In the genomic region with DNA sequence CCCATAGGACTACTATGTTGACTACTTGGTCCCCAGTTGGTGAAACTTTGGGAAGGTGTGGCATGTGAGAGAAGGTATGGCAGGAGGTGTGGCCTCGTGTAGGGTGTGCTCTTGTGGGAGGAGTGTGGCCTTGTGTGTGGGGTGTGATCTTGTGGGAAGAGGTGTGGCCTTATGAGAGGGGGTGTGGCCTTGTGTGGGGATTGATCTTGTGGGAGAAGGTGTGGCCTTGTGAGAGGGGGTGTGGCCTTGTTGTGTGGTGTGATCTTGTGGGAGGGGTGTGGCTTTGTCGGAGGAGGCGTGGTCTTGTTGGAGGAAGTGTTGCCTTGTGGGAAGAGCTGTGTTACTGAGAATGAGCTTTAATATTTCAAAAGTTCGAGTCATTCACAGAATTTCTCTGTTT, we compare ENCODE assay signal across 30 mouse cellular contexts. TPM values are rescaled to one million over a fixed set of nuclear protein-coding genes. Genes with fewer than 3 reads are reported as not detected.
DNase-seq lines count a peak whose midpoint lies in the region; ATAC-seq and TF ChIP-seq lines count a peak whose summit lies in the region.
"Had no signal": no experiment of that assay in that cellular context is flagged by ENCODE, and none has a peak within 500 bp of the region (broad histone marks: within the 10 kb centered on the region; RNA-seq: fewer than 3 reads in every experiment).

No protein-coding gene starts in this region.

- no peaks in the 10 kb centered on the region for H3K4me1 ChIP-seq in intestine, embryonic 15.5 days (replicated peaks)
- no peaks in the 10 kb centered on the region for H3K4me1 ChIP-seq in intestine, embryonic 16.5 days (ENCODE audit: control insufficient read depth, insufficient read depth, low read length)
- H3K4me1 ChIP-seq in CH12.LX (ENCODE audit: control insufficient read depth in 1 of 2, insufficient read depth in 2 of 2) = 0 out of 4 replicates have a peak, but pooled peaks cover 0 to 3% of the 10 kb centered on the region in 2 experiments
- H3K4me1 ChIP-seq: embryonic facial prominence, embryonic 12.5 days; liver, embryonic 13.5 days; midbrain, embryonic 15.5 days; neural tube, embryonic 15.5 days had no signal

- 75% methylated on average over 4 of the region's 4 CpGs for WGBS in intestine, embryonic 15.5 days
- WGBS in intestine, embryonic 16.5 days = 82% methylated on average over 4 of the region's 4 CpGs

- TF ChIP-seq EP300 in CH12.LX (IDR thresholded peaks at IDR 0.05; ENCODE audit: low read length) = no peak

- no peak overlapping the region for H3K9ac ChIP-seq in intestine, embryonic 15.5 days
- no peak overlapping the region for H3K9ac ChIP-seq in intestine, embryonic 16.5 days (ENCODE audit: low read depth, low read length)
- H3K9ac ChIP-seq in CH12.LX (ENCODE audit: insufficient read depth, low read depth) = no peak overlapping the region
- H3K9ac ChIP-seq: embryonic facial prominence, embryonic 12.5 days; liver, embryonic 13.5 days; midbrain, embryonic 15.5 days; neural tube, embryonic 15.5 days had no signal

- no peaks in the 10 kb centered on the region for H3K27me3 ChIP-seq in intestine, embryonic 15.5 days (replicated peaks)
- no peaks in the 10 kb centered on the region for H3K27me3 ChIP-seq in intestine, embryonic 16.5 days (replicated peaks; ENCODE audit: control insufficient read depth, insufficient read depth, low read length)
- H3K27me3 ChIP-seq in CH12.LX (replicated peaks) = peaks cover 18% of the 10 kb centered on the region
- no peaks in the 10 kb centered on the region for H3K27me3 ChIP-seq in splenic B cell, adult 2 months (ENCODE audit: control insufficient read depth, insufficient read depth, low read length, poor library complexity, severe bottlenecking)
- H3K27me3 ChIP-seq: embryonic facial prominence, embryonic 12.5 days; midbrain, embryonic 15.5 days; neural tube, embryonic 15.5 days had no signal

- DNase-seq in CH12.LX (ENCODE audit: extremely low read depth) (peak; percentile 61), ZHBTc4 (ENCODE audit: low read depth, low spot score) (peak; percentile 71)
- DNase-seq in splenic B cell, adult 2 months (ENCODE audit: low read depth, low spot score) = peak; percentile 11
- no peak for DNase-seq in embryo, embryonic 11 days
- no peak for DNase-seq in lung, adult 18-20 months
- DNase-seq in gastrocnemius, adult 2 months = no peak
- DNase-seq: adrenal gland, postnatal 36 days; cerebellum, adult 11-12 months; gastrocnemius, postnatal 14 days; heart, postnatal 10 days; kidney, adult 9 months; kidney, postnatal 25 days; left cerebral cortex, postnatal 4 days; liver, embryonic 13.5 days; right cerebral cortex, postnatal 14 days; thymus, postnatal 14 days had no signal

- no peaks in the 10 kb centered on the region for H3K79me2 ChIP-seq in CH12.LX (replicated peaks; ENCODE audit: control insufficient read depth, extremely low read depth, insufficient read depth, poor library complexity, severe bottlenecking)

- intact Hi-C loops in gastrocnemius, adult 2 months (cut with DNase I) = no loop called here

- H3K4me3 ChIP-seq in intestine, embryonic 15.5 days (replicated peaks) = no peak overlapping the region
- no peak overlapping the region for H3K4me3 ChIP-seq in intestine, embryonic 16.5 days (ENCODE audit: low read length)
- no peak overlapping the region for H3K4me3 ChIP-seq in CH12.LX (replicated peaks in 1 of 3; ENCODE audit: low read depth in 2 of 3, low read length in 2 of 3, poor library complexity in 1 of 3)
- no peak overlapping the region for H3K4me3 ChIP-seq in gastrocnemius, adult 2 months
- H3K4me3 ChIP-seq: embryonic facial prominence, embryonic 12.5 days; erythroblast, embryonic 14.5 days; left cerebral cortex, adult 2 months; liver, embryonic 13.5 days; midbrain, embryonic 15.5 days; myocyte; neural tube, embryonic 15.5 days had no signal

- H3K4me2 ChIP-seq in intestine, embryonic 15.5 days (replicated peaks) = no peak overlapping the region
- no peak overlapping the region for H3K4me2 ChIP-seq in intestine, embryonic 16.5 days (ENCODE audit: low read depth, low read length)
- no peak overlapping the region for H3K4me2 ChIP-seq in CH12.LX (ENCODE audit: insufficient read depth, low read depth, poor library complexity, severe bottlenecking)
- H3K4me2 ChIP-seq: embryonic facial prominence, embryonic 12.5 days; liver, embryonic 13.5 days; midbrain, embryonic 15.5 days; neural tube, embryonic 15.5 days had no signal

- no peak overlapping the region for H3K27ac ChIP-seq in intestine, embryonic 15.5 days
- no peak overlapping the region for H3K27ac ChIP-seq in intestine, embryonic 16.5 days (ENCODE audit: low read length)
- H3K27ac ChIP-seq in CH12.LX (ENCODE audit: insufficient read depth, low read depth) = no peak overlapping the region
- H3K27ac ChIP-seq in gastrocnemius, adult 2 months = no peak overlapping the region
- H3K27ac ChIP-seq: embryonic facial prominence, embryonic 12.5 days; left cerebral cortex, adult 2 months; liver, embryonic 13.5 days; midbrain, embryonic 15.5 days; neural tube, embryonic 15.5 days had no signal

- TF ChIP-seq RAD21 in CH12.LX (IDR thresholded peaks at IDR 0.05; ENCODE audit: low read depth, low read length) = no peak

- in situ Hi-C loops in CH12.LX (cut with MboI; ENCODE audit: low pct_ligation_motif_present, low pct_unique_long_range_greater_than_20kb, low sequenced_read_pairs) = no loop called here

- no peaks in the 10 kb centered on the region for H3K9me3 ChIP-seq in intestine, embryonic 15.5 days
- no peaks in the 10 kb centered on the region for H3K9me3 ChIP-seq in intestine, embryonic 16.5 days (ENCODE audit: control insufficient read depth, low read length)
- peaks cover 4% of the 10 kb centered on the region for H3K9me3 ChIP-seq in CH12.LX (replicated peaks; ENCODE audit: low read length)
- H3K9me3 ChIP-seq: embryonic facial prominence, embryonic 12.5 days; liver, embryonic 13.5 days; midbrain, embryonic 15.5 days; neural tube, embryonic 15.5 days had no signal

- no peak for TF ChIP-seq POLR2A in CH12.LX (IDR thresholded peaks at IDR 0.05; ENCODE audit: low read depth, low read length)

- TF ChIP-seq CTCF in CH12.LX (conservative IDR thresholded peaks at IDR 0.05 in 1 of 2, IDR thresholded peaks at IDR 0.05 in 1 of 2; ENCODE audit: low read depth in 2 of 2, low read length in 2 of 2) = no peak
- no peak for TF ChIP-seq CTCF in gastrocnemius, adult 2 months (IDR thresholded peaks at IDR 0.05)

- no peaks in the 10 kb centered on the region for H3K36me3 ChIP-seq in intestine, embryonic 15.5 days
- no peaks in the 10 kb centered on the region for H3K36me3 ChIP-seq in intestine, embryonic 16.5 days (ENCODE audit: control insufficient read depth, insufficient read depth, low read length)
- no peaks in the 10 kb centered on the region for H3K36me3 ChIP-seq in CH12.LX (replicated peaks in 1 of 2; ENCODE audit: control insufficient read depth in 1 of 2, insufficient read depth in 1 of 2, low read length in 1 of 2)
- H3K36me3 ChIP-seq in splenic B cell, adult 2 months (ENCODE audit: control insufficient read depth, insufficient read depth, low read length, poor library complexity, severe bottlenecking) = no peaks in the 10 kb centered on the region
- H3K36me3 ChIP-seq: embryonic facial prominence, embryonic 12.5 days; liver, embryonic 13.5 days; midbrain, embryonic 15.5 days; neural tube, embryonic 15.5 days had no signal

- dilution Hi-C loops in CH12.LX (cut with MboI; ENCODE audit: extremely low pct_ligation_motif_present, extremely low pct_unique_long_range_greater_than_20kb, low sequenced_read_pairs) = no loop called here

- ATAC-seq in intestine, embryonic 15.5 days = peak; percentile 47; the same call in 1 of the 2 replicates
- no peak for ATAC-seq in intestine, embryonic 16.5 days
- ATAC-seq: forebrain, embryonic 14.5 days; midbrain, embryonic 15.5 days had no signal

TF ChIP-seq in CH12.LX, 34 proteins besides CTCF, POLR2A, EP300 and RAD21 (continues in another document):
- TF ChIP-seq RCOR1 (conservative IDR thresholded peaks at IDR 0.05; ENCODE audit: low read depth, low read length) (no peak), MYC (IDR thresholded peaks at IDR 0.05; ENCODE audit: low read depth, low read length) (no peak), MAZ (IDR thresholded peaks at IDR 0.05; ENCODE audit: low read depth, low read length) (no peak), ZNF384 (IDR thresholded peaks at IDR 0.05; ENCODE audit: low read depth, low read length) (no peak)

RNA-seq across cellular contexts. Expression of gene Gm9573, which starts 9.3 kb away (rescaled TPM):
- polyA plus RNA-seq in intestine, embryonic 15.5 days (2015; fragmentation: Nextera tagmentation; extraction: Ambion mirVana) = not detected in 2 replicates
- polyA plus RNA-seq in intestine, embryonic 16.5 days (2015; fragmentation: Nextera tagmentation; extraction: Ambion mirVana) = not detected in 2 replicates
- not detected in 2 replicates for total RNA-seq in CH12.LX (2012; rRNA removed)
- not detected in 2 replicates for total RNA-seq in CH12.LX (2014; rRNA removed)
- not detected in 2 replicates for polyA plus RNA-seq in CH12.LX (2012; ENCODE audit: insufficient read length, low read depth)
- not detected for total RNA-seq in gastrocnemius, adult 2 months (2021)
- total RNA-seq: adrenal gland, postnatal 36 days; gastrocnemius, postnatal 14 days; heart, postnatal 10 days; left cerebral cortex, adult 2 months; left cerebral cortex, postnatal 4 days had no signal
- polyA plus RNA-seq: C2C12; embryonic facial prominence, embryonic 12.5 days; erythroblast, embryonic 14.5 days; forebrain, embryonic 14.5 days; hindbrain, embryonic 11.5 days; liver, embryonic 13.5 days; midbrain, embryonic 15.5 days; myocyte; neural tube, embryonic 15.5 days; spleen, adult 2 months; testis, adult 2 months had no signal

RNA-seq across cellular contexts. Expression of gene Sfta2, which starts 15.8 kb away (rescaled TPM):
- polyA plus RNA-seq in intestine, embryonic 15.5 days (2015; fragmentation: Nextera tagmentation; extraction: Ambion mirVana) = 2.6 and 2.8 TPM in 2 replicates
- 1.2 and 3.3 TPM in 2 replicates for polyA plus RNA-seq in intestine, embryonic 16.5 days (2015; fragmentation: Nextera tagmentation; extraction: Ambion mirVana)
- not detected in 2 replicates for total RNA-seq in CH12.LX (2012; rRNA removed)
- total RNA-seq in CH12.LX (2014; rRNA removed) = not detected in 2 replicates
- polyA plus RNA-seq in CH12.LX (2012; ENCODE audit: insufficient read length, low read depth) = not detected in 2 replicates
- total RNA-seq in gastrocnemius, adult 2 months (2021) = not detected
- total RNA-seq: adrenal gland, postnatal 36 days; gastrocnemius, postnatal 14 days; heart, postnatal 10 days; left cerebral cortex, adult 2 months; left cerebral cortex, postnatal 4 days had no signal
- polyA plus RNA-seq: C2C12; cortical plate, adult 2 months; embryonic facial prominence, embryonic 12.5 days; erythroblast, embryonic 14.5 days; hindbrain, embryonic 11.5 days; liver, embryonic 13.5 days; midbrain, embryonic 15.5 days; myocyte; neural tube, embryonic 15.5 days; spleen, adult 2 months; testis, adult 2 months had no signal

RNA-seq across cellular contexts. Expression of gene Mucl3, which starts 26.4 kb away (rescaled TPM):
- polyA plus RNA-seq in intestine, embryonic 15.5 days (2015; fragmentation: Nextera tagmentation; extraction: Ambion mirVana) = 0.39 and 0.44 TPM in 2 replicates
- 0.20 and 0.21 TPM in 2 replicates for polyA plus RNA-seq in intestine, embryonic 16.5 days (2015; fragmentation: Nextera tagmentation; extraction: Ambion mirVana)
- 0.80 and 1.3 TPM in 2 replicates for total RNA-seq in CH12.LX (2012; rRNA removed)
- total RNA-seq in CH12.LX (2014; rRNA removed) = 0.08 and 0.11 TPM in 2 replicates
- 0.34 TPM in 2 replicates for polyA plus RNA-seq in CH12.LX (2012; ENCODE audit: insufficient read length, low read depth)
- not detected for total RNA-seq in gastrocnemius, adult 2 months (2021)
- total RNA-seq: adrenal gland, postnatal 36 days; gastrocnemius, postnatal 14 days; heart, postnatal 10 days; left cerebral cortex, adult 2 months; left cerebral cortex, postnatal 4 days had no signal
- polyA plus RNA-seq: erythroblast, embryonic 14.5 days; forebrain, embryonic 14.5 days; midbrain, embryonic 15.5 days; neural tube, embryonic 15.5 days; spleen, adult 2 months had no signal

RNA-seq across cellular contexts. Expression of gene 2300002M23Rik, which starts 49.9 kb away (rescaled TPM):
- not detected in 2 replicates for polyA plus RNA-seq in intestine, embryonic 15.5 days (2015; fragmentation: Nextera tagmentation; extraction: Ambion mirVana)
- polyA plus RNA-seq in intestine, embryonic 16.5 days (2015; fragmentation: Nextera tagmentation; extraction: Ambion mirVana) = not detected in 2 replicates
- total RNA-seq in CH12.LX (2012; rRNA removed) (not detected in 2 replicates), CH12.LX (2014; rRNA removed) (not detected in 2 replicates)
- polyA plus RNA-seq in CH12.LX (2012; ENCODE audit: insufficient read length, low read depth) = not detected in 2 replicates
- not detected for total RNA-seq in gastrocnemius, adult 2 months (2021)
- total RNA-seq: adrenal gland, postnatal 36 days; gastrocnemius, postnatal 14 days; heart, postnatal 10 days; left cerebral cortex, adult 2 months; left cerebral cortex, postnatal 4 days had no signal
- polyA plus RNA-seq: C2C12; cortical plate, adult 2 months; embryonic facial prominence, embryonic 12.5 days; erythroblast, embryonic 14.5 days; forebrain, embryonic 14.5 days; hindbrain, embryonic 11.5 days; liver, embryonic 13.5 days; midbrain, embryonic 15.5 days; myocyte; neural tube, embryonic 15.5 days; spleen, adult 2 months; testis, adult 2 months had no signal

RNA-seq across cellular contexts. Expression of gene Vars2, which starts 50.3 kb away (rescaled TPM):
- 18.3 and 18.9 TPM in 2 replicates for polyA plus RNA-seq in intestine, embryonic 15.5 days (2015; fragmentation: Nextera tagmentation; extraction: Ambion mirVana)
- 19.3 and 22.8 TPM in 2 replicates for polyA plus RNA-seq in intestine, embryonic 16.5 days (2015; fragmentation: Nextera tagmentation; extraction: Ambion mirVana)
- total RNA-seq in CH12.LX (2012; rRNA removed) = 26.3 and 30.3 TPM in 2 replicates
- total RNA-seq in CH12.LX (2014; rRNA removed) = 14.0 and 16.5 TPM in 2 replicates
- 23.0 and 26.6 TPM in 2 replicates for polyA plus RNA-seq in CH12.LX (2012; ENCODE audit: insufficient read length, low read depth)
- total RNA-seq in gastrocnemius, adult 2 months (2021) = 10 to 100 TPM; 12.8 to 16.8 TPM

Comparison
In these comparisons a context has a peak if more than half of its experiments do, and no peak if none do; other contexts are left out.
1. DNase-seq: peak in CH12.LX (single experiment), ZHBTc4 (single experiment) and splenic B cell, adult 2 months (single experiment); none in embryo, embryonic 11 days (single experiment), lung, adult 18-20 months (0 of 2) and gastrocnemius, adult 2 months (single experiment).